Mouse (Mus musculus): Measurements from ENCODE around the gene Smarcc2. TPM values are rescaled to one million over a fixed set of nuclear protein-coding genes. Genes with fewer than 3 reads are reported as not detected.

The Smarcc2 gene
- polyA plus RNA-seq, 1 experiment from 2014 or later = 106 TPM

- 81% methylated on average over 12 of the region's 12 CpGs for WGBS
- no peak overlapping the region for H3K27ac ChIP-seq
- no peak overlapping the region for H3K4me3 ChIP-seq
- H3K4me1 ChIP-seq (replicated peaks) = peaks cover 7% of the 10 kb centered on the region
- H3K9me3 ChIP-seq = no peaks in the 10 kb centered on the region
- peaks cover 32% of the 10 kb centered on the region for H3K27me3 ChIP-seq (ENCODE audit: insufficient read depth, poor library complexity, severe bottlenecking)
- peaks cover 44% of the 10 kb centered on the region for H3K36me3 ChIP-seq
- no peak for DNase-seq (ENCODE audit: low spot score)
Measured at GRCm38 (mm10) chr10:128511761-128512160, 52.7 kb downstream of the Smarcc2 start.

- no peak overlapping the region for H3K27ac ChIP-seq
- DNase-seq (ENCODE audit: low spot score) = no peak
- peaks cover 65% of the 10 kb centered on the region for H3K27me3 ChIP-seq (ENCODE audit: insufficient read depth, poor library complexity, severe bottlenecking)
- peaks cover 7% of the 10 kb centered on the region for H3K4me1 ChIP-seq (replicated peaks)
- no peak overlapping the region for H3K4me3 ChIP-seq
- H3K36me3 ChIP-seq = peaks cover 66% of the 10 kb centered on the region
- no peaks in the 10 kb centered on the region for H3K9me3 ChIP-seq
- WGBS = 80% methylated on average over 4 of the region's 4 CpGs
Measured at GRCm38 (mm10) chr10:128515044-128515443, 56.0 kb downstream of the Smarcc2 start.

GRCm38 (mm10) chr10:128516029-128516428, 57.0 kb downstream of the Smarcc2 start:
- no peak for DNase-seq (ENCODE audit: low spot score)
- 7% methylated on average over 20 of the region's 20 CpGs for WGBS
- H3K36me3 ChIP-seq = peaks cover 58% of the 10 kb centered on the region
- H3K4me1 ChIP-seq (replicated peaks) = peaks cover 7% of the 10 kb centered on the region
- H3K27ac ChIP-seq = no peak overlapping the region
- H3K27me3 ChIP-seq (ENCODE audit: insufficient read depth, poor library complexity, severe bottlenecking) = peaks cover 73% of the 10 kb centered on the region
- H3K4me3 ChIP-seq = peak overlapping the region; percentile 30
- H3K9me3 ChIP-seq = no peaks in the 10 kb centered on the region

- peaks cover 53% of the 10 kb centered on the region for H3K36me3 ChIP-seq
- peaks cover 7% of the 10 kb centered on the region for H3K4me1 ChIP-seq (replicated peaks)
- no peak for DNase-seq (ENCODE audit: low spot score)
- H3K9me3 ChIP-seq = no peaks in the 10 kb centered on the region
- H3K27me3 ChIP-seq (ENCODE audit: insufficient read depth, poor library complexity, severe bottlenecking) = peaks cover 80% of the 10 kb centered on the region
- H3K4me3 ChIP-seq = peak overlapping the region; percentile 6; the same call in 1 of the 2 replicates
- WGBS = 14% methylated on average over 6 of the region's 6 CpGs
- no peak overlapping the region for H3K27ac ChIP-seq
Measured at GRCm38 (mm10) chr10:128516677-128517076, 57.6 kb downstream of the Smarcc2 start.

- 74% methylated on average over 7 of the region's 7 CpGs for WGBS
- H3K27me3 ChIP-seq (ENCODE audit: insufficient read depth, poor library complexity, severe bottlenecking) = peaks cover 93% of the 10 kb centered on the region
- no peaks in the 10 kb centered on the region for H3K9me3 ChIP-seq
- H3K27ac ChIP-seq = no peak overlapping the region
- peaks cover 9% of the 10 kb centered on the region for H3K4me1 ChIP-seq (replicated peaks)
- no peak overlapping the region for H3K4me3 ChIP-seq
- no peak for DNase-seq (ENCODE audit: low spot score)
- peaks cover 47% of the 10 kb centered on the region for H3K36me3 ChIP-seq
Measured at GRCm38 (mm10) chr10:128518833-128519232, 59.8 kb downstream of the Smarcc2 start.

GRCm38 (mm10) chr10:128520591-128520990, 61.5 kb downstream of the Smarcc2 start:
- 86% methylated on average over 16 of the region's 16 CpGs for WGBS
- H3K36me3 ChIP-seq = peaks cover 39% of the 10 kb centered on the region
- H3K27ac ChIP-seq = no peak overlapping the region
- no peaks in the 10 kb centered on the region for H3K9me3 ChIP-seq
- peaks cover 98% of the 10 kb centered on the region for H3K27me3 ChIP-seq (ENCODE audit: insufficient read depth, poor library complexity, severe bottlenecking)
- no peak overlapping the region for H3K4me3 ChIP-seq
- H3K4me1 ChIP-seq (replicated peaks) = peaks cover 26% of the 10 kb centered on the region
- DNase-seq (ENCODE audit: low spot score) = no peak

- Histone ChIP-seq H3K27ac (no peak overlapping the region), H3K27me3 (ENCODE audit: insufficient read depth, poor library complexity, severe bottlenecking) (peaks cover 92% of the 10 kb centered on the region), H3K4me1 (replicated peaks) (peaks cover 29% of the 10 kb centered on the region), H3K4me3 (no peak overlapping the region), H3K9me3 (no peaks in the 10 kb centered on the region), H3K36me3 (peaks cover 22% of the 10 kb centered on the region)
- 79% methylated on average over 6 of the region's 6 CpGs for WGBS
- no peak for DNase-seq (ENCODE audit: low spot score)
Measured at GRCm38 (mm10) chr10:128522351-128522750, 63.3 kb downstream of the Smarcc2 start.

GRCm38 (mm10) chr10:128524111-128524731, 65.2 kb downstream of the Smarcc2 start:
- DNase-seq (ENCODE audit: low spot score) = no peak
- peaks cover 85% of the 10 kb centered on the region for H3K27me3 ChIP-seq (ENCODE audit: insufficient read depth, poor library complexity, severe bottlenecking)
- peaks cover 11% of the 10 kb centered on the region for H3K36me3 ChIP-seq
- peak overlapping the region; percentile 86 for H3K27ac ChIP-seq
- peak overlapping the region; percentile 92 for H3K4me3 ChIP-seq
- peaks cover 29% of the 10 kb centered on the region for H3K4me1 ChIP-seq (replicated peaks)
- 4% methylated on average over 11 of the region's 11 CpGs for WGBS
- H3K9me3 ChIP-seq = no peaks in the 10 kb centered on the region

GRCm38 (mm10) chr10:128524732-128525662, 65.9 kb downstream of the Smarcc2 start:
- H3K36me3 ChIP-seq = peaks cover 4% of the 10 kb centered on the region; the same call in 1 of the 2 replicates
- H3K4me1 ChIP-seq (replicated peaks) = peaks cover 29% of the 10 kb centered on the region
- WGBS = under 1% methylated on average over 58 of the region's 58 CpGs
- no peaks in the 10 kb centered on the region for H3K9me3 ChIP-seq
- peaks cover 84% of the 10 kb centered on the region for H3K27me3 ChIP-seq (ENCODE audit: insufficient read depth, poor library complexity, severe bottlenecking)
- peak overlapping the region; percentile 86 for H3K27ac ChIP-seq
- DNase-seq (ENCODE audit: low spot score) = peak; percentile 66
- H3K4me3 ChIP-seq = peak overlapping the region; percentile 92

GRCm38 (mm10) chr10:128525671-128526308, 66.7 kb downstream of the Smarcc2 start, which contains the start of gene Esyt1:
TSS of gene Esyt1 (minus strand) at chr10:128525871.
- Histone ChIP-seq H3K27me3 (ENCODE audit: insufficient read depth, poor library complexity, severe bottlenecking) (peaks cover 76% of the 10 kb centered on the region), H3K4me1 (replicated peaks) (peaks cover 29% of the 10 kb centered on the region), H3K36me3 (0 out of 2 replicates have a peak, but pooled peaks cover 4% of the 10 kb centered on the region), H3K27ac (peak within 1 kb of the TSS; percentile 86), H3K4me3 (peak within 1 kb of the TSS; percentile 92), H3K9me3 (no peaks in the 10 kb centered on the region)
- under 1% methylated on average over 37 of the region's 37 CpGs for WGBS
- peak; percentile 94 for DNase-seq (ENCODE audit: low spot score)

- 34% methylated on average over 28 of the region's 28 CpGs for WGBS
- peaks cover 69% of the 10 kb centered on the region for H3K27me3 ChIP-seq (ENCODE audit: insufficient read depth, poor library complexity, severe bottlenecking)
Measured at GRCm38 (mm10) chr10:128526366-128527356, 67.6 kb downstream of the Smarcc2 start.

More at GRCm38 (mm10) chr10:128526366-128527356, 67.6 kb downstream of the Smarcc2 start:
- Histone ChIP-seq H3K36me3 (0 out of 2 replicates have a peak, but pooled peaks cover 4% of the 10 kb centered on the region), H3K4me3 (peak overlapping the region; percentile 92), H3K9me3 (no peaks in the 10 kb centered on the region), H3K27ac (peak overlapping the region; percentile 64; the same call in 1 of the 2 replicates), H3K4me1 (replicated peaks) (peaks cover 29% of the 10 kb centered on the region)
- DNase-seq (ENCODE audit: low spot score) = no peak

Data from hindbrain, embryonic 10.5 days (tissue).